Mouse (Mus musculus) kidney, embryonic 14.5 days (tissue): ENCODE measurements at regions not wholly inside any gene's neighbourhood (a gene's known extent, or its start where the extent isn't known, plus 50 kb on each side); places are given as distances from the start of the nearest gene placed in this dataset.

Experiments used
- ATAC-seq: fragments of 200-750 bp; cut with Nextera tagmentation; 2 replicates; pipeline ENCODE4 v1.8.0; 2017; ENCODE audit warnings: moderate number of reproducible peaks, mild to moderate bottlenecking, moderate TSS enrichment, moderate library complexity; ENCODE audit not compliant: low FRiP score, low TSS enrichment
- H3K27ac ChIP-seq: fragments of 300-500 bp; sonication (generic); 2 replicates; pipeline ENCODE4 v1.5.1; 2014; ENCODE audit warnings: low read depth, mild to moderate bottlenecking, low read length, moderate library complexity, mixed read lengths
- H3K27me3 ChIP-seq: fragments of 300-500 bp; sonication (generic); 2 replicates; pipeline ENCODE4 v1.6.1; 2014; ENCODE audit warnings: mild to moderate bottlenecking, low read length; ENCODE audit not compliant: control insufficient read depth, insufficient read depth
- H3K36me3 ChIP-seq: fragments of 300-500 bp; sonication (generic); 2 replicates; pipeline ENCODE4 v1.6.1; 2014; ENCODE audit warnings: low read length, mixed read lengths; ENCODE audit not compliant: control insufficient read depth, insufficient read depth
- H3K4me1 ChIP-seq: fragments of 300-500 bp; sonication (generic); 2 replicates; pipeline ENCODE4 v1.6.1; 2014; ENCODE audit warnings: low read length, mixed read lengths; ENCODE audit not compliant: control insufficient read depth, insufficient read depth
- H3K4me2 ChIP-seq: fragments of 300-500 bp; sonication (generic); replicated peaks from 2 replicates; pipeline ENCODE4 v1.6.1; 2014; ENCODE audit warnings: low read depth, mild to moderate bottlenecking, low read length
- H3K4me3 ChIP-seq: fragments of 300-500 bp; sonication (generic); 2 replicates; pipeline ENCODE4 v1.5.1; 2014; ENCODE audit warnings: mild to moderate bottlenecking, low read length
- H3K9ac ChIP-seq: fragments of 300-500 bp; sonication (generic); 2 replicates; pipeline ENCODE4 v1.6.1; 2014; ENCODE audit warnings: low read depth, mild to moderate bottlenecking, low read length, moderate library complexity
- H3K9me3 ChIP-seq: fragments of 300-500 bp; sonication (generic); 2 replicates; pipeline ENCODE4 v1.6.1; 2016; ENCODE audit warnings: low read length; ENCODE audit not compliant: control insufficient read depth
- WGBS: fragments of 180-500 bp; shearing (Covaris S2); extraction: QIAGEN DNeasy Blood & Tissue Kit; methylation state at CpG from one replicate; pipeline ENCODE4 v1.1.7; 2014; 5-methylcytosine and 5-hydroxymethylcytosine counted together

GRCm38 (mm10) chr3:81408914-81409313, 372.7 kb downstream of the Pdgfc start:
- H3K36me3 ChIP-seq: no peaks in the 10 kb centered on the region
- WGBS: 28% methylated on average over 1 of the region's 1 CpGs
- H3K27me3 ChIP-seq: no peaks in the 10 kb centered on the region
- ATAC-seq: no peak
- H3K9ac ChIP-seq: no peak overlapping the region
- H3K4me2 ChIP-seq: no peak overlapping the region
- H3K27ac ChIP-seq: no peak overlapping the region
- H3K4me3 ChIP-seq: no peak overlapping the region
- H3K4me1 ChIP-seq: no peaks in the 10 kb centered on the region
- no peaks in the 10 kb centered on the region for H3K9me3 ChIP-seq

- ATAC-seq: no peak
- Histone ChIP-seq H3K27ac (no peak overlapping the region), H3K4me1 (no peaks in the 10 kb centered on the region), H3K27me3 (no peaks in the 10 kb centered on the region), H3K9me3 (no peaks in the 10 kb centered on the region), H3K9ac (no peak overlapping the region), H3K4me2 (no peak overlapping the region), H3K4me3 (no peak overlapping the region), H3K36me3 (no peaks in the 10 kb centered on the region)
- 47% methylated on average over 1 of the region's 1 CpGs for WGBS
Measured at GRCm38 (mm10) chr3:81421875-81422274, 385.7 kb downstream of the Pdgfc start.

GRCm38 (mm10) chr3:81426765-81427164, 390.5 kb downstream of the Pdgfc start:
- Histone ChIP-seq H3K9me3 (no peaks in the 10 kb centered on the region), H3K27me3 (no peaks in the 10 kb centered on the region), H3K27ac (no peak overlapping the region), H3K4me2 (no peak overlapping the region), H3K4me3 (no peak overlapping the region), H3K4me1 (no peaks in the 10 kb centered on the region), H3K9ac (no peak overlapping the region), H3K36me3 (no peaks in the 10 kb centered on the region)
- 70% methylated on average over 2 of the region's 2 CpGs for WGBS
- ATAC-seq: no peak
